Comparison of ENCODE assay signal across 22 mouse cellular contexts in genomic region chr1:88014194-88014593, GRCm38 (mm10). TPM values are rescaled to one million over a fixed set of nuclear protein-coding genes. Genes with fewer than 3 reads are reported as not detected.
DNase-seq lines count a peak whose midpoint lies in the region; ATAC-seq and TF ChIP-seq lines count a peak whose summit lies in the region.
"Had no signal": no experiment of that assay in that cellular context is flagged by ENCODE, and none has a peak within 500 bp of the region (broad histone marks: within the 10 kb centered on the region; RNA-seq: fewer than 3 reads in every experiment).

No protein-coding gene starts in this region.

- ATAC-seq in intestine, embryonic 16.5 days: peak; percentile 36; the same call in 1 of the 2 replicates
- no peak for ATAC-seq in intestine, embryonic 15.5 days
- ATAC-seq in lung, postnatal 0 days: no peak
- ATAC-seq: forebrain, embryonic 16.5 days had no signal

- WGBS in intestine, embryonic 16.5 days: 92% methylated on average over 4 of the region's 4 CpGs
- WGBS in intestine, embryonic 15.5 days: 91% methylated on average over 4 of the region's 4 CpGs
- 84% methylated on average over 4 of the region's 4 CpGs for WGBS in lung, postnatal 0 days

- H3K36me3 ChIP-seq in intestine, embryonic 16.5 days (ENCODE audit: control insufficient read depth, insufficient read depth, low read length): no peaks in the 10 kb centered on the region
- no peaks in the 10 kb centered on the region for H3K36me3 ChIP-seq in intestine, embryonic 15.5 days
- H3K36me3 ChIP-seq in lung, postnatal 0 days (ENCODE audit: insufficient read depth, low read length): no peaks in the 10 kb centered on the region
- H3K36me3 ChIP-seq: embryonic facial prominence, embryonic 13.5 days; forebrain, embryonic 12.5 days; heart, embryonic 12.5 days; hindbrain, embryonic 15.5 days had no signal

- no peak for TF ChIP-seq EP300 in lung, postnatal 0 days (IDR thresholded peaks at IDR 0.05)

- no peaks in the 10 kb centered on the region for H3K4me1 ChIP-seq in intestine, embryonic 16.5 days (ENCODE audit: control insufficient read depth, insufficient read depth, low read length)
- H3K4me1 ChIP-seq in intestine, embryonic 15.5 days (replicated peaks): no peaks in the 10 kb centered on the region
- no peaks in the 10 kb centered on the region for H3K4me1 ChIP-seq in lung, postnatal 0 days (ENCODE audit: insufficient read depth, low read depth, low read length)
- H3K4me1 ChIP-seq: embryonic facial prominence, embryonic 13.5 days; forebrain, embryonic 12.5 days; heart, embryonic 12.5 days had no signal

- no peak overlapping the region for H3K27ac ChIP-seq in intestine, embryonic 16.5 days (ENCODE audit: low read length)
- no peak overlapping the region for H3K27ac ChIP-seq in intestine, embryonic 15.5 days
- no peak overlapping the region for H3K27ac ChIP-seq in lung, postnatal 0 days (ENCODE audit: low read length)
- H3K27ac ChIP-seq: embryonic facial prominence, embryonic 13.5 days; forebrain, embryonic 12.5 days; hindbrain, embryonic 15.5 days had no signal

- no peak for TF ChIP-seq CTCF in lung, postnatal 0 days (IDR thresholded peaks at IDR 0.05)

- H3K9ac ChIP-seq in intestine, embryonic 16.5 days (ENCODE audit: low read depth, low read length): no peak overlapping the region
- H3K9ac ChIP-seq in intestine, embryonic 15.5 days: no peak overlapping the region
- H3K9ac ChIP-seq in lung, postnatal 0 days (replicated peaks; ENCODE audit: low read depth): no peak overlapping the region
- H3K9ac ChIP-seq: embryonic facial prominence, embryonic 13.5 days; forebrain, embryonic 12.5 days; heart, embryonic 12.5 days; hindbrain, embryonic 15.5 days had no signal

- H3K27me3 ChIP-seq in intestine, embryonic 16.5 days (replicated peaks; ENCODE audit: control insufficient read depth, insufficient read depth, low read length): no peaks in the 10 kb centered on the region
- no peaks in the 10 kb centered on the region for H3K27me3 ChIP-seq in intestine, embryonic 15.5 days (replicated peaks)
- H3K27me3 ChIP-seq in lung, postnatal 0 days (replicated peaks; ENCODE audit: insufficient read depth, low read length): no peaks in the 10 kb centered on the region
- H3K27me3 ChIP-seq: embryonic facial prominence, embryonic 13.5 days; forebrain, embryonic 12.5 days; heart, embryonic 12.5 days; hindbrain, embryonic 15.5 days had no signal

- peak; percentile 35 for DNase-seq in lung, postnatal 0 days (ENCODE audit: low spot score)
- DNase-seq in lung, adult 18-20 months: no peak
- DNase-seq in gonadal fat pad, adult 2 months (ENCODE audit: low read depth): peak; percentile 36
- DNase-seq in yolk sac, embryonic 10.5 days (ENCODE audit: low spot score): peak; percentile 8
- DNase-seq in kidney, adult 8-10 months: no peak
- DNase-seq: adrenal gland, adult 8-10 months; cerebellum, adult 11-12 months; cerebellum, adult 9-10 months; cerebellum, postnatal 25 days; gastrocnemius, postnatal 10 days; heart, postnatal 36 days had no signal

- no peaks in the 10 kb centered on the region for H3K9me3 ChIP-seq in intestine, embryonic 16.5 days (ENCODE audit: control insufficient read depth, low read length)
- H3K9me3 ChIP-seq in intestine, embryonic 15.5 days: no peaks in the 10 kb centered on the region
- no peaks in the 10 kb centered on the region for H3K9me3 ChIP-seq in lung, postnatal 0 days (ENCODE audit: low read length)
- H3K9me3 ChIP-seq: hindbrain, embryonic 15.5 days had no signal

- no peak overlapping the region for H3K4me3 ChIP-seq in intestine, embryonic 16.5 days (ENCODE audit: low read length)
- no peak overlapping the region for H3K4me3 ChIP-seq in intestine, embryonic 15.5 days (replicated peaks)
- H3K4me3 ChIP-seq in lung, postnatal 0 days (ENCODE audit: low read depth, low read length): no peak overlapping the region
- H3K4me3 ChIP-seq: embryonic facial prominence, embryonic 13.5 days; forebrain, embryonic 12.5 days; heart, embryonic 12.5 days; hindbrain, embryonic 15.5 days had no signal

- no peak overlapping the region for H3K4me2 ChIP-seq in intestine, embryonic 16.5 days (ENCODE audit: low read depth, low read length)
- H3K4me2 ChIP-seq in intestine, embryonic 15.5 days (replicated peaks): no peak overlapping the region
- no peak overlapping the region for H3K4me2 ChIP-seq in lung, postnatal 0 days (replicated peaks; ENCODE audit: low read depth, low read length)
- H3K4me2 ChIP-seq: embryonic facial prominence, embryonic 13.5 days; forebrain, embryonic 12.5 days; heart, embryonic 12.5 days; hindbrain, embryonic 15.5 days had no signal

RNA-seq across cellular contexts. Expression of gene Usp40, which starts 5.8 kb away (rescaled TPM):
- 27.4 and 28.4 TPM in 2 replicates for polyA plus RNA-seq in intestine, embryonic 16.5 days (2015; fragmentation: Nextera tagmentation; extraction: Ambion mirVana)
- 28.8 and 29.4 TPM in 2 replicates for polyA plus RNA-seq in intestine, embryonic 15.5 days (2015; fragmentation: Nextera tagmentation; extraction: Ambion mirVana)
- 16.3 and 19.3 TPM in 2 replicates for polyA plus RNA-seq in lung, postnatal 0 days (2015; fragmentation: Nextera tagmentation; extraction: Ambion mirVana)
- 11.2 and 12.0 TPM in 2 replicates for polyA plus RNA-seq in gonadal fat pad, adult 2 months (2012; rRNA removed)

RNA-seq across cellular contexts. Expression of gene Ugt1a10, which starts 41.0 kb away (rescaled TPM):
- polyA plus RNA-seq in intestine, embryonic 16.5 days (2015; fragmentation: Nextera tagmentation; extraction: Ambion mirVana): not detected in 2 replicates
- not detected in 2 replicates for polyA plus RNA-seq in intestine, embryonic 15.5 days (2015; fragmentation: Nextera tagmentation; extraction: Ambion mirVana)
- polyA plus RNA-seq in lung, postnatal 0 days (2015; fragmentation: Nextera tagmentation; extraction: Ambion mirVana): not detected in 2 replicates
- polyA plus RNA-seq in gonadal fat pad, adult 2 months (2012; rRNA removed): not detected in 2 replicates
- polyA plus RNA-seq: cortical plate, adult 2 months; embryonic facial prominence, embryonic 13.5 days; forebrain, embryonic 12.5 days; forebrain, embryonic 16.5 days; frontal cortex, adult 2 months; heart, embryonic 12.5 days; heart, embryonic 16.5 days; hindbrain, embryonic 11.5 days; hindbrain, embryonic 15.5 days had no signal

RNA-seq across cellular contexts. Expression of gene Ugt1a9, which starts 56.4 kb away (rescaled TPM):
- 17.8 and 23.5 TPM in 2 replicates for polyA plus RNA-seq in intestine, embryonic 16.5 days (2015; fragmentation: Nextera tagmentation; extraction: Ambion mirVana)
- 5.6 and 8.0 TPM in 2 replicates for polyA plus RNA-seq in intestine, embryonic 15.5 days (2015; fragmentation: Nextera tagmentation; extraction: Ambion mirVana)
- 0.13 TPM in 1 of 2 replicates, not detected in the other for polyA plus RNA-seq in lung, postnatal 0 days (2015; fragmentation: Nextera tagmentation; extraction: Ambion mirVana)
- polyA plus RNA-seq in gonadal fat pad, adult 2 months (2012; rRNA removed): 0.14 and 0.23 TPM in 2 replicates
- polyA plus RNA-seq: cortical plate, adult 2 months; embryonic facial prominence, embryonic 13.5 days; forebrain, embryonic 12.5 days; forebrain, embryonic 16.5 days; frontal cortex, adult 2 months; heart, embryonic 12.5 days; heart, embryonic 16.5 days; hindbrain, embryonic 11.5 days; hindbrain, embryonic 15.5 days had no signal

Comparison
In these comparisons a context has a peak if more than half of its experiments do, and no peak if none do; other contexts are left out.
1. DNase-seq: peak in lung, postnatal 0 days (single experiment), gonadal fat pad, adult 2 months (single experiment) and yolk sac, embryonic 10.5 days (single experiment); none in lung, adult 18-20 months (0 of 2) and kidney, adult 8-10 months (0 of 2).